Mouse (Mus musculus): ENCODE measurements around the gene Bmt2. TPM values are rescaled to one million over a fixed set of nuclear protein-coding genes. Genes with fewer than 3 reads are reported as not detected.

The Bmt2 gene
- polyA plus RNA-seq, 1 experiment from 2014 or later, result 9.6 TPM

DNA sequence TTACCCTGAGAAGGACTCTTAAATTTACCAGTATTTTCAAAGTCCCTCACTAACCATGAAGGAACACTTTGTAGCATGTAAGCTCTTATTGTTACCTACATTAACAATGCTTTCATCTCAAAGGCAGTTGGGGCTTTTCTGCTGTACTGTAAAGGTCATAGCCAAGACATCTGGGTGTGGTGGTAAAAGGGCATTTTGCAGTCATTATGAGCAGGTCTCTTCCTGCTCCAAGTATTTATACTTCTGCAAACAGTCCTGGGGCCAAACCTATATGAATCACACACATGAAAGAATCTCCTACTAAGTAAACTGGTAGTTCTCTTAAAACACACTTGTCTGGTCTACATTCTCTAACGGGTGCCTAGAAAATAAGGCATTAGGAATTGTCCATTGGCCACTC is 95.7 kb downstream of the Bmt2 start:
- 88% methylated on average over 1 of the region's 1 CpGs for WGBS
- TF ChIP-seq CTCF (IDR thresholded peaks at IDR 0.05; ENCODE audit: low read depth), result no peak
- H3K27me3 ChIP-seq (ENCODE audit: insufficient read depth, low read length), result no peaks in the 10 kb centered on the region

More for the DNA sequence above, 95.7 kb downstream of the Bmt2 start:
- DNase-seq (ENCODE audit: low spot score) (no peak), ATAC-seq (replicated peaks; ENCODE audit: low FRiP score, low read depth) (no peak)
- peaks cover 10% of the 10 kb centered on the region for H3K36me3 ChIP-seq (ENCODE audit: insufficient read depth, low read length)
- no peak overlapping the region for H3K27ac ChIP-seq
- no peaks in the 10 kb centered on the region for H3K4me1 ChIP-seq (replicated peaks; ENCODE audit: insufficient read depth, low read length)
- H3K9me3 ChIP-seq (replicated peaks; ENCODE audit: low read length), result no peaks in the 10 kb centered on the region
- no peak overlapping the region for H3K4me2 ChIP-seq (ENCODE audit: low read length)
- H3K9ac ChIP-seq (ENCODE audit: low read depth, low read length), result no peak overlapping the region
- no peak overlapping the region for H3K4me3 ChIP-seq (replicated peaks; ENCODE audit: low read depth, low read length)

Other genes starting within 250 kb of the Bmt2 start
- 33.1 and 36.5 TPM in 2 replicates for gene Tmem168, start 69.9 kb downstream of the Bmt2 start, polyA plus RNA-seq (2015; fragmentation: Nextera tagmentation; extraction: Ambion mirVana)
- gene Gpr85, start 162.0 kb upstream of the Bmt2 start, polyA plus RNA-seq (2015; fragmentation: Nextera tagmentation; extraction: Ambion mirVana), result 0.66 and 0.75 TPM in 2 replicates
- gene 2610001J05Rik, start 193.6 kb upstream of the Bmt2 start, polyA plus RNA-seq (2015; fragmentation: Nextera tagmentation; extraction: Ambion mirVana), result 110 and 112 TPM in 2 replicates